Mouse (Mus musculus) midbrain, embryonic 16.5 days (tissue): ENCODE data around the gene Nudt22. TPM values are rescaled to one million over a fixed set of nuclear protein-coding genes. Genes with fewer than 3 reads are reported as not detected.

Experiments
- ATAC-seq: fragments of 200-750 bp; cut with Nextera tagmentation; 2 replicates; pipeline ENCODE4 v1.8.0; 2017; ENCODE audit warnings: moderate TSS enrichment
- H3K27ac ChIP-seq: fragments of 300-500 bp; sonication (generic); 2 replicates; pipeline ENCODE4 v1.5.1; 2014; ENCODE audit warnings: mild to moderate bottlenecking, low read length, mixed read lengths
- H3K27me3 ChIP-seq: fragments of 300-500 bp; sonication (generic); 2 replicates; pipeline ENCODE4 v1.6.1; 2014; ENCODE audit warnings: low read depth, low read length, mixed read lengths; ENCODE audit not compliant: control insufficient read depth, insufficient read depth
- H3K36me3 ChIP-seq: fragments of 300-500 bp; sonication (generic); 2 replicates; pipeline ENCODE4 v1.6.1; 2014; ENCODE audit warnings: mild to moderate bottlenecking, low read length, moderate library complexity, mixed read lengths; ENCODE audit not compliant: control insufficient read depth, insufficient read depth
- H3K4me1 ChIP-seq: fragments of 300-500 bp; sonication (generic); 2 replicates; pipeline ENCODE4 v1.6.1; 2014; ENCODE audit warnings: mild to moderate bottlenecking, low read length, mixed read lengths; ENCODE audit not compliant: control insufficient read depth, insufficient read depth
- H3K4me2 ChIP-seq: fragments of 300-500 bp; sonication (generic); 2 replicates; pipeline ENCODE4 v1.6.1; 2014; ENCODE audit warnings: mild to moderate bottlenecking, low read length, mixed read lengths
- H3K4me3 ChIP-seq: fragments of 300-500 bp; sonication (generic); 2 replicates; pipeline ENCODE4 v1.5.1; 2014; ENCODE audit warnings: low read depth, mild to moderate bottlenecking, low read length, moderate library complexity, mixed read lengths
- H3K9ac ChIP-seq: fragments of 300-500 bp; sonication (generic); 2 replicates; pipeline ENCODE4 v1.6.1; 2014; ENCODE audit warnings: low read depth, low read length, mixed read lengths
- H3K9me3 ChIP-seq: fragments of 300-500 bp; sonication (generic); replicated peaks from 2 replicates; pipeline ENCODE4 v1.6.1; 2014; ENCODE audit warnings: mild to moderate bottlenecking, low read length, mixed read lengths; ENCODE audit not compliant: control insufficient read depth, poor library complexity, severe bottlenecking
- WGBS: fragments of 180-500 bp; shearing (Covaris S2); extraction: QIAGEN DNeasy Blood & Tissue Kit; methylation state at CpG from one replicate; pipeline ENCODE4 v1.1.7; 2014; 5-methylcytosine and 5-hydroxymethylcytosine counted together
- polyA plus RNA-seq: library from polyadenylated mRNA; unstranded; fragments of >200 nt; fragmentation: Nextera tagmentation; extraction: Ambion mirVana; gene quantifications from 2 replicates; pipeline ENCODE4 v1.2.1, GENCODE M21; 2015

Nudt22 gene
- polyA plus RNA-seq, 1 experiment from 2014 or later, result 19.4 TPM

- no peaks in the 10 kb centered on the region for H3K9me3 ChIP-seq
- H3K27me3 ChIP-seq, result no peaks in the 10 kb centered on the region
- H3K4me3 ChIP-seq, result no peak overlapping the region
- no peak overlapping the region for H3K9ac ChIP-seq
- no peak for ATAC-seq
- no peaks in the 10 kb centered on the region for H3K4me1 ChIP-seq
- no peak overlapping the region for H3K27ac ChIP-seq
- H3K36me3 ChIP-seq, result no peaks in the 10 kb centered on the region
- 91% methylated on average over 9 of the region's 9 CpGs for WGBS
- no peak overlapping the region for H3K4me2 ChIP-seq
Measured at GRCm38 (mm10) chr19:7006892-7007593, 11.1 kb upstream of the Nudt22 start.

GRCm38 (mm10) chr19:6999360-7000063 lies 3.6 kb upstream of the Nudt22 start:
- peaks cover 10% of the 10 kb centered on the region for H3K36me3 ChIP-seq
- no peak overlapping the region for H3K27ac ChIP-seq
- H3K9ac ChIP-seq, result no peak overlapping the region
- no peak overlapping the region for H3K4me3 ChIP-seq
- ATAC-seq, result no peak
- 92% methylated on average over 19 of the region's 19 CpGs for WGBS
- no peaks in the 10 kb centered on the region; the same call in 1 of the 2 replicates for H3K9me3 ChIP-seq
- H3K4me2 ChIP-seq, result no peak overlapping the region
- H3K27me3 ChIP-seq, result no peaks in the 10 kb centered on the region
- H3K4me1 ChIP-seq, result peaks cover 25% of the 10 kb centered on the region

- Histone ChIP-seq H3K4me1 (peaks cover 32% of the 10 kb centered on the region), H3K27me3 (no peaks in the 10 kb centered on the region), H3K36me3 (peaks cover 10% of the 10 kb centered on the region), H3K9me3 (no peaks in the 10 kb centered on the region; the same call in 1 of the 2 replicates), H3K4me3 (no peak overlapping the region), H3K9ac (no peak overlapping the region), H3K4me2 (no peak overlapping the region), H3K27ac (no peak overlapping the region)
- WGBS, result 85% methylated on average over 9 of the region's 9 CpGs
- no peak for ATAC-seq
Measured at GRCm38 (mm10) chr19:6997721-6998290, 1.9 kb upstream of the Nudt22 start.

GRCm38 (mm10) chr19:6995255-6995991 lies 494 bp downstream of the Nudt22 start:
- peak overlapping the region; percentile 71 for H3K4me2 ChIP-seq
- no peaks in the 10 kb centered on the region for H3K27me3 ChIP-seq
- H3K9ac ChIP-seq, result peak overlapping the region; percentile 58
- H3K27ac ChIP-seq, result no peak overlapping the region
- no peaks in the 10 kb centered on the region; the same call in 1 of the 2 replicates for H3K9me3 ChIP-seq
- 48% methylated on average over 20 of the region's 21 CpGs for whole genome bisulfite sequencing
- peaks cover 37% of the 10 kb centered on the region for H3K4me1 ChIP-seq
- peaks cover 10% of the 10 kb centered on the region for H3K36me3 ChIP-seq
- peak overlapping the region; percentile 45 for H3K4me3 ChIP-seq
- no peak for ATAC-seq

- Histone ChIP-seq H3K4me3 (no peak overlapping the region), H3K9ac (peak overlapping the region; percentile 58), H3K36me3 (peaks cover 4% of the 10 kb centered on the region; the same call in 1 of the 2 replicates), H3K27ac (no peak overlapping the region), H3K4me1 (peaks cover 37% of the 10 kb centered on the region), H3K4me2 (no peak overlapping the region; the same call in 1 of the 2 replicates), H3K9me3 (no peaks in the 10 kb centered on the region), H3K27me3 (no peaks in the 10 kb centered on the region)
- ATAC-seq, result no peak
- 88% methylated on average over 8 of the region's 8 CpGs for WGBS
Measured at GRCm38 (mm10) chr19:6994489-6994888, 1.4 kb downstream of the Nudt22 start.

- no peak for ATAC-seq
- WGBS, result 90% methylated on average over 8 of the region's 8 CpGs
Measured at GRCm38 (mm10) chr19:6994002-6994401, 1.9 kb downstream of the Nudt22 start.

GRCm38 (mm10) chr19:6993011-6993770 lies 2.7 kb downstream of the Nudt22 start:
- Histone ChIP-seq H3K36me3 (no peaks in the 10 kb centered on the region), H3K9ac (peak overlapping the region; percentile 49), H3K27me3 (no peaks in the 10 kb centered on the region), H3K4me2 (peak overlapping the region; percentile 84), H3K9me3 (no peaks in the 10 kb centered on the region), H3K27ac (no peak overlapping the region), H3K4me1 (peaks cover 40% of the 10 kb centered on the region), H3K4me3 (peak overlapping the region; percentile 44)
- 61% methylated on average over 14 of the region's 14 CpGs for WGBS
- peak; percentile 21 for ATAC-seq

More at GRCm38 (mm10) chr19:6994002-6994401, 1.9 kb downstream of the Nudt22 start:
- no peak overlapping the region for H3K27ac ChIP-seq
- H3K4me2 ChIP-seq, result no peak overlapping the region
- H3K36me3 ChIP-seq, result no peaks in the 10 kb centered on the region
- no peak overlapping the region for H3K4me3 ChIP-seq
- H3K9ac ChIP-seq, result no peak overlapping the region
- H3K27me3 ChIP-seq, result no peaks in the 10 kb centered on the region
- H3K4me1 ChIP-seq, result peaks cover 37% of the 10 kb centered on the region
- no peaks in the 10 kb centered on the region for H3K9me3 ChIP-seq
